Mouse (Mus musculus) intestine, embryonic 16.5 days (tissue): ENCODE data around the gene Psmd11. TPM values are rescaled to one million over a fixed set of nuclear protein-coding genes. Genes with fewer than 3 reads are reported as not detected.
"Not testable (repeated sequence)": the region's sequence is repeated elsewhere in the genome, so short reads cannot be mapped to it uniquely, and the experiment has no call there.

Source experiments
- ATAC-seq: fragments of 200-750 bp; cut with Nextera tagmentation; 2 replicates; pipeline ENCODE4 v1.8.0; 2017; ENCODE audit warnings: moderate TSS enrichment, moderate library complexity
- H3K27ac ChIP-seq: fragments of 300-500 bp; sonication (generic); 2 replicates; pipeline ENCODE4 v1.5.1; 2014; ENCODE audit warnings: mild to moderate bottlenecking, low read length
- H3K27me3 ChIP-seq: fragments of 300-500 bp; sonication (generic); replicated peaks from 2 replicates; pipeline ENCODE4 v1.6.1; 2014; ENCODE audit warnings: low read length, control low read depth, mixed read lengths; ENCODE audit not compliant: control insufficient read depth, insufficient read depth
- H3K36me3 ChIP-seq: fragments of 300-500 bp; sonication (generic); 2 replicates; pipeline ENCODE4 v1.6.1; 2014; ENCODE audit warnings: low read length, control low read depth; ENCODE audit not compliant: control insufficient read depth, insufficient read depth
- H3K4me1 ChIP-seq: fragments of 300-500 bp; sonication (generic); 2 replicates; pipeline ENCODE4 v1.6.1; 2014; ENCODE audit warnings: low read length, control low read depth, mixed read lengths; ENCODE audit not compliant: control insufficient read depth, insufficient read depth
- H3K4me2 ChIP-seq: fragments of 300-500 bp; sonication (generic); 2 replicates; pipeline ENCODE4 v1.6.1; 2014; ENCODE audit warnings: low read depth, low read length, control low read depth
- H3K4me3 ChIP-seq: fragments of 300-500 bp; sonication (generic); 2 replicates; pipeline ENCODE4 v1.5.1; 2014; ENCODE audit warnings: mild to moderate bottlenecking, low read length
- H3K9ac ChIP-seq: fragments of 300-500 bp; sonication (generic); 2 replicates; pipeline ENCODE4 v1.6.1; 2014; ENCODE audit warnings: low read depth, low read length
- H3K9me3 ChIP-seq: fragments of 300-500 bp; sonication (generic); 2 replicates; pipeline ENCODE4 v1.6.1; 2016; ENCODE audit warnings: low read length, control low read depth; ENCODE audit not compliant: control insufficient read depth
- WGBS: fragments of 180-500 bp; shearing (Covaris S2); extraction: QIAGEN DNeasy Blood & Tissue Kit; methylation state at CpG from one replicate; pipeline ENCODE4 v1.1.7; 2014; 5-methylcytosine and 5-hydroxymethylcytosine counted together
- polyA plus RNA-seq: library from polyadenylated mRNA; unstranded; fragments of >200 nt; fragmentation: Nextera tagmentation; extraction: Ambion mirVana; gene quantifications from 2 replicates; pipeline ENCODE4 v1.2.1, GENCODE M21; 2015

Psmd11 gene
- polyA plus RNA-seq, 1 experiment from 2014 or later, result 281 TPM

DNA sequence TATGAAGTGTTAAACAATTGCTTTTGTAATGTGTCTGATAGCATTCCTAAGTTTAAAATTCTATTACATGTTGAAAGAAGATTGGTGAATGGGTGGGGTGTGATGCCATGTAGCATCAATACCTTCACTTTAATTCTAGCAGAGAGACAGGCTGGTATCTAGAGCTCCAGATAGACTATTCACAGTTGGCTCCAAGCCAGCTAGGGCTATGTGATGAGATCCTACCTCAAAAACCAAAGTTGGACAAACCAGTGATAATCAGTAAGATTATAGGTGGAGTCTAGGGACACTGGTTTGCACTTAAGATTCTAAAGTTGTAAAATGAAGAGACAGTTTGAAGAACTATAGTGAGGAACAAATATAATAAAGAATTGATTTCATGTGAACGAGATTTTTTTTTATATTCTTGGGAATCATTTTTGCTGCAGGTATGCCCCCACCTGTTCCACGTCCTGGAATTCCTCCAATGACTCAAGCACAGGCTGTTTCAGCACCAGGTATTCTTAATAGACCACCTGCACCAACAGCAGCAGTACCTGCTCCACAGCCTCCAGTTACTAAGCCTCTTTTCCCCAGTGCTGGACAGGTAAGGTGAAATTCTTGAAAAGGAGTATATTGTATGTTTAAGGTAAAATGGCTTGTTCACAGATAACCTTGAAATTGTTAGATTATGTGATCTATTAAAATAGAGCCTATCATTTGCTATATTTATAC lies 36.9 kb upstream of the Psmd11 start:
- Histone ChIP-seq H3K27ac (no peak overlapping the region), H3K9me3 (no peaks in the 10 kb centered on the region), H3K9ac (no peak overlapping the region), H3K36me3 (peaks cover 18% of the 10 kb centered on the region), H3K4me2 (no peak overlapping the region), H3K27me3 (no peaks in the 10 kb centered on the region), H3K4me1 (0 out of 2 replicates have a peak, but pooled peaks cover 3% of the 10 kb centered on the region), H3K4me3 (no peak overlapping the region)
- ATAC-seq, result no peak
- 89% methylated on average over 2 of the region's 2 CpGs for WGBS

GRCm38 (mm10) chr11:80395930-80396329 lies 32.5 kb upstream of the Psmd11 start:
- no peak overlapping the region for H3K9ac ChIP-seq
- no peaks in the 10 kb centered on the region for H3K9me3 ChIP-seq
- no peak overlapping the region for H3K27ac ChIP-seq
- H3K4me2 ChIP-seq, result no peak overlapping the region
- no peaks in the 10 kb centered on the region for H3K4me1 ChIP-seq
- no peaks in the 10 kb centered on the region for H3K27me3 ChIP-seq
- peaks cover 11% of the 10 kb centered on the region for H3K36me3 ChIP-seq
- no peak for ATAC-seq
- H3K4me3 ChIP-seq, result no peak overlapping the region
- 86% methylated on average over 3 of the region's 3 CpGs for WGBS

DNA sequence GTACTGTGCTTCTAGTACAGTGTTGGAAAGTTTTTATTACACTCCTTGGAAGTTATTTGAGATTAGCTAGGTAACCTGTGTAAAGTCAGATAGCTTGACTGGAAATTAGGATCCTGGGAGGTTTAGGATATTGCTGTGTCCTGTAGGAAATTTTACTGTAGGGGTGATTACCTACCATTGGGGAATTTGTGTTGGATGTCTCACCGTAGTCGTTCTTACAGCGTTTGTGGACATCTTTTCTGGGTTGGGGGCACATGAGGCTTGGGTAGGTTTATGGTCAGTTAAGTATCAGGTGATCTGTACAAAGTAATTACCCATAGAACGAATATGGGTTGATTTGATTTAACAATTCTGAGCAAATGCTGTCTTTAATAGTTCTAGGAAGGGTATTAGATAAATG lies 31.8 kb upstream of the Psmd11 start:
- 88% methylated on average over 4 of the region's 4 CpGs for WGBS
- H3K4me2 ChIP-seq, result no peak overlapping the region
- H3K4me1 ChIP-seq, result no peaks in the 10 kb centered on the region
- H3K27me3 ChIP-seq, result no peaks in the 10 kb centered on the region
- no peak overlapping the region for H3K9ac ChIP-seq
- ATAC-seq, result no peak
- H3K27ac ChIP-seq, result no peak overlapping the region
- H3K4me3 ChIP-seq, result no peak overlapping the region
- peaks cover 7% of the 10 kb centered on the region for H3K36me3 ChIP-seq
- H3K9me3 ChIP-seq, result no peaks in the 10 kb centered on the region

DNA sequence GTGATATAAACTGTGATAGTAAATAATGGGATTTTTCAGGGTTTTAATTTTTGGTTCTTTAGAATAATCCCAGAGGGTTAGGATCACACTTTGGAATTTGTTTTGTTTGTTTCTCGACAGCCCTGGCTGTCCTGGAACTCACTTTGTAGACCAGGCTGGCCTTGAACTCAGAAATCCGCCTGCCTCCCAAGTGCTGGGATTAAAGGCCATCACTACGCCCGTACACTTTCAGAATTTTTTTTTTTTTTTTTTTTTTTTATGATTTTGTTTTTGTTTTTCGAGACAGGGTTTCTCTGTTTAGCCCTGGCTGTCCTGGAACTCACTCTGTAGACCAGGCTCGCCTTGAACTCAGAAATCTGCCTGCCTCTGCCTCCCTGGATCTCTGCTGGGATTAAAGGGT lies 20.5 kb upstream of the Psmd11 start:
- H3K4me2 ChIP-seq, H3K4me3 ChIP-seq, H3K27me3 ChIP-seq, H3K9ac ChIP-seq, H3K36me3 ChIP-seq, H3K9me3 ChIP-seq, H3K4me1 ChIP-seq, H3K27ac ChIP-seq: not testable (repeated sequence)
- 0 out of 2 replicates have a peak, but pooled peaks have one; percentile 19 for ATAC-seq
- 97% methylated on average over 6 of the region's 6 CpGs for WGBS

- H3K27ac ChIP-seq, result no peak overlapping the region
- H3K4me3 ChIP-seq, result no peak overlapping the region
- no peak overlapping the region for H3K9ac ChIP-seq
- peaks cover 3% of the 10 kb centered on the region; the same call in 1 of the 2 replicates for H3K36me3 ChIP-seq
- ATAC-seq, result no peak
- H3K4me2 ChIP-seq, result no peak overlapping the region
- H3K4me1 ChIP-seq, result no peaks in the 10 kb centered on the region
- no peaks in the 10 kb centered on the region for H3K9me3 ChIP-seq
- no peaks in the 10 kb centered on the region for H3K27me3 ChIP-seq
- 91% methylated on average over 2 of the region's 2 CpGs for WGBS
Observed at GRCm38 (mm10) chr11:80410377-80410776, 18.0 kb upstream of the Psmd11 start.

- ATAC-seq, result no peak
- Histone ChIP-seq H3K36me3 (peaks cover 4% of the 10 kb centered on the region; the same call in 1 of the 2 replicates), H3K4me2 (no peak overlapping the region), H3K4me1 (no peaks in the 10 kb centered on the region), H3K9ac (no peak overlapping the region), H3K4me3 (no peak overlapping the region), H3K27me3 (no peaks in the 10 kb centered on the region), H3K27ac (no peak overlapping the region), H3K9me3 (no peaks in the 10 kb centered on the region)
- 88% methylated on average over 5 of the region's 5 CpGs for WGBS
Observed at GRCm38 (mm10) chr11:80417085-80417484, 11.3 kb upstream of the Psmd11 start.

DNA sequence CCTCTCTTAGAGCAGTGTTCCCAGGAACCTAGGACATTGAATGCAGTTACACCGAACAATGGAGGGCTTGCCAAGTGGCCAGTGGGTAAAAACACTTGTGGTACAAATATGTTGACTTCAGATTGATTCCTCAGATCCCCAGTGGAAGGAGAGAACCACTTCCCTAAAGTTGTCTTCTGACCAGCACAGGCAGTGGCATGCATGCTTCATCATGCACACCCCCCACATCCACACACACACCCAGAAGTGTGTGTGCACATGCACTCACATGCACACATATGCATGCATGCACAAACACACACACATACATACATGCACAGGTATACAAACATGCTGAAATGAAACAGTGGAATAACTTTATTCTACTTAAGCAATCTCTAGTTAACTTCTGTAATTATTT lies 8.7 kb upstream of the Psmd11 start:
- no peak for ATAC-seq
- H3K4me3 ChIP-seq, result no peak overlapping the region
- H3K27me3 ChIP-seq, result no peaks in the 10 kb centered on the region
- H3K27ac ChIP-seq, result no peak overlapping the region
- H3K9me3 ChIP-seq, result no peaks in the 10 kb centered on the region
- H3K4me1 ChIP-seq, result no peaks in the 10 kb centered on the region
- H3K36me3 ChIP-seq, result peaks cover 4% of the 10 kb centered on the region; the same call in 1 of the 2 replicates
- no peak overlapping the region for H3K9ac ChIP-seq
- 86% methylated on average over 1 of the region's 1 CpGs for WGBS
- H3K4me2 ChIP-seq, result no peak overlapping the region

- Histone ChIP-seq H3K4me3 (no peak overlapping the region), H3K27ac (no peak overlapping the region), H3K4me1 (no peaks in the 10 kb centered on the region), H3K27me3 (no peaks in the 10 kb centered on the region), H3K4me2 (no peak overlapping the region), H3K9me3 (no peaks in the 10 kb centered on the region), H3K9ac (no peak overlapping the region), H3K36me3 (peaks cover under 1% of the 10 kb centered on the region; the same call in 1 of the 2 replicates)
- WGBS, result 57% methylated on average over 2 of the region's 2 CpGs
- peak; percentile 36; the same call in 1 of the 2 replicates for ATAC-seq
Observed at GRCm38 (mm10) chr11:80420202-80420984, 8.0 kb upstream of the Psmd11 start.

- WGBS, result 84% methylated on average over 7 of the region's 7 CpGs
- Histone ChIP-seq H3K9ac (no peak overlapping the region), H3K27ac (no peak overlapping the region), H3K36me3 (no peaks in the 10 kb centered on the region), H3K4me1 (no peaks in the 10 kb centered on the region), H3K27me3 (no peaks in the 10 kb centered on the region), H3K4me3 (no peak overlapping the region), H3K4me2 (no peak overlapping the region), H3K9me3 (no peaks in the 10 kb centered on the region)
- ATAC-seq, result no peak
Observed at GRCm38 (mm10) chr11:80421421-80422047, 6.9 kb upstream of the Psmd11 start.
